Mouse (Mus musculus) gastrocnemius, postnatal 10 days (tissue): ENCODE results near the gene Haghl. TPM values are rescaled to one million over a fixed set of nuclear protein-coding genes. Genes with fewer than 3 reads are reported as not detected.

Experiments used
- DNase-seq: peaks from one replicate; pipeline ENCODE4 v3.0.0; 2021; ENCODE audit warnings: mixed read lengths
- long read RNA-seq, 2 experiments: library from polyadenylated mRNA; stranded (forward); transcript quantifications; one replicate each; pipeline ENCODE4 v2.0.0; 2021
- total RNA-seq, 2 experiments: library from RNA; stranded (reverse); gene quantifications; 2 replicates each; pipeline ENCODE4 v1.2.3; 2021

The Haghl gene
- 10 to 100 TPM; 16.8 to 22.2 TPM for total RNA-seq
- long read RNA-seq, experiment 1, transcript Haghl-201 (9 exons, 1,405 nt) = major isoform, 15 of 24 reads
- long read RNA-seq, experiment 1, partial matches to known transcripts = 2 of 24 reads
- long read RNA-seq, experiment 1, other reads (novel, unspliced or antisense) = 4 of 24 reads
- long read RNA-seq, experiment 2, transcript Haghl-201 (9 exons, 1,405 nt) = major isoform, 11 of 18 reads
- long read RNA-seq, experiment 2, partial matches to known transcripts = 0 of 18 reads
- long read RNA-seq, experiment 2, other reads (novel, unspliced or antisense) = 2 of 18 reads

DNA sequence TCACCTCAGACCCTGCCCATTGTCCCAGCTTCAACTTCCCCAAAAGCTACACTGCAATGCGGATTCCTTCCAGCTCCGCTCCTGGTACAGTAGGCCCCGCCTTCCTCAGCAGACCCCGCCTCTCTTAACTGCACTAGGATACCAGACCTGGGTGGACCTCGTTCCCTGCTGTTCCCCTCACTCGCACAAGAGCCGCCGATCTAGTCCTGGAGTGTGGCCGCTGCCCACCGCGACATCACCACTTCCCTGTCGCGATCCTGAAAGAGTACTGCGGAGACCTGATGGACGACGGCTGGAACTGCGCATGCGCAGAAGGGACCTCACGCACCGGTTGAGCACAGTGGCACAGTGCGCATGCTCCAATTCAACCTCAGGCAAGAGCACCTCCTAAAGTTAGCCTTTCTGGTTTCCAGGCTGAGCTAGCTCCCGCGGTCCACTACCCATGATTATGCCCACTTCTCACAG lies at the start of gene Haghl:
TSS of gene Haghl (minus strand) at position 393 of the 465 bp plus-strand sequence.
- DNase-seq = peak; percentile 97

DNA sequence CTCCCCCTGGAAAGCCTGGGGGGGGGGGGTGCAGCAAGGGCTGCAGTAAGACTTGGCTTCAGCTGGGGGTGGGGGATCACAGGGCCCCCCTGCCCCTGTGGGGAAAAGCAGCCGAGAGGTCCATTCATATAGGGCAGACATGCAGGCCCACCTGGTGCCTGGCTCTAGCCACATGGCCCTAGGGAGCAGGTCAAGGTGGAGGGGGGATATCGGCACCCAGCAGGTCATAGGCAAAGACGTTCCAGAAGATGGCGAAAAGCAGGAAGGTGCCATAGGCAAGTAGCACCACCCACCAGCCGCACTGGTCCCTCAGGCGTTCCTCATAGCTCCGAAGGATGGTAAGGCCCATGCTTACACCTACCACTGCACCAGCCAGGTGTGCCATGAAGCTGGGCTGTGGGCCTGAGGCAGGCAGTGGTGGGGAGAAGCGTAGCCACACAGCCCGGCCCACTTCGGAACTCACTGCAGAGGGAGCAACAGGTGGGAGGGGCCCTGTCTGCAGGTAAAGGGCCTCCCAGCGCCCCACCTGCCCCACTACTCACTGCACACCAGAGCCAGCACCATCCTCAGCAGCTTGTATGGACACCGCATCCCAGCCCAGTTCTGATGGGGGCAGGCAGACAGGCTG lies 49.2 kb upstream of the Haghl start:
- no peak for DNase-seq

DNA sequence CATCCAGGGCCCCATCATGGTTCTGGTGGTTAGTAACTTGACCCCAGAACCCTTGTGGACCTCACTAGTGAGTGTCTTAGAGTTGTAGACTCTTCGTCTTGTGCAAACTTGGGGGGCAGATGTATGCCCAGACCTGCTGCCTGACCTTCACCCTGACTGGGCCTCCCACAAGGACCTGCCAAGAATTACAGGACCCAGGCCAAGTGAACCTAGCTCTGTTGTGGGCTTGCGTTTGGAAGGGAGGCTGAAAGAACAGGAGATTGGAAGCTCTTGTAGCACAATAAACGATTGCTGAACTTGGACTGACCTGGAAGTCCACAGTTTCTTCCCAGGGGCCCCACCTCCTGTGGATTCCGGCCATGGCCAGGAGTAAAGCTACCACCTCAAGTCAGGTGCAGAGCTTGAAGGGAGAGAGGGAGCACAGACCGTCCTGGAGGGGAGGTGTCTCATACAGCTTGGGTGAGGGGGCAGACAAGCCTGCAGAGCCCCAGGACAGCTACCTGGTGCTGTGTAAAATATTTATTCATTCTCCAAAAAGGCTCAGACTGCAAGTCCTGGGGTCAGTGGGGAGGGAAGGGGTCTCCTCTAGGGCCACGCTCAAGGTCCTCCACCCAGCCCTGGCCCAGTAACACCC lies 48.6 kb upstream of the Haghl start:
- no peak for DNase-seq

DNA sequence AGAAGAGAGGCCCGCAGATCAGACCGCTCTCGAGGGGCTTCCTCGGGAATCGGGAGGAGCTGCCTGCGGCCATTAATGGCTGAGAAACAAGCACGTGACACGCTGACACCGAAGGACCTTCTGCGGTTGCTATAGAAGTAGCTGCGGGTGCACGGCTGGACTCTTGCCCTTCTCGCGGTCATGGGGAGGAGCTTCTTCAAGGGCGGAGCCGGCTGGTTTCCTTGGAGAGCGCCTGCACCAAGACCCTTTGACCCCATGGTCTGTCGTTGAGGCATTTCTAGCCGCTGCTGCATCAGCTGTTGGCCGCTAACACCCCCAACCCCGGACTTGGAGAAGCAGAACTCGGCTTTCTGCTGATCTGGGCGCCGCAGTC lies 47.8 kb upstream of the Haghl start, which contains the start of gene Stub1:
TSS of gene Stub1 (minus strand) at position 114 of the 373 bp plus-strand sequence.
- peak; percentile 93 for DNase-seq

DNA sequence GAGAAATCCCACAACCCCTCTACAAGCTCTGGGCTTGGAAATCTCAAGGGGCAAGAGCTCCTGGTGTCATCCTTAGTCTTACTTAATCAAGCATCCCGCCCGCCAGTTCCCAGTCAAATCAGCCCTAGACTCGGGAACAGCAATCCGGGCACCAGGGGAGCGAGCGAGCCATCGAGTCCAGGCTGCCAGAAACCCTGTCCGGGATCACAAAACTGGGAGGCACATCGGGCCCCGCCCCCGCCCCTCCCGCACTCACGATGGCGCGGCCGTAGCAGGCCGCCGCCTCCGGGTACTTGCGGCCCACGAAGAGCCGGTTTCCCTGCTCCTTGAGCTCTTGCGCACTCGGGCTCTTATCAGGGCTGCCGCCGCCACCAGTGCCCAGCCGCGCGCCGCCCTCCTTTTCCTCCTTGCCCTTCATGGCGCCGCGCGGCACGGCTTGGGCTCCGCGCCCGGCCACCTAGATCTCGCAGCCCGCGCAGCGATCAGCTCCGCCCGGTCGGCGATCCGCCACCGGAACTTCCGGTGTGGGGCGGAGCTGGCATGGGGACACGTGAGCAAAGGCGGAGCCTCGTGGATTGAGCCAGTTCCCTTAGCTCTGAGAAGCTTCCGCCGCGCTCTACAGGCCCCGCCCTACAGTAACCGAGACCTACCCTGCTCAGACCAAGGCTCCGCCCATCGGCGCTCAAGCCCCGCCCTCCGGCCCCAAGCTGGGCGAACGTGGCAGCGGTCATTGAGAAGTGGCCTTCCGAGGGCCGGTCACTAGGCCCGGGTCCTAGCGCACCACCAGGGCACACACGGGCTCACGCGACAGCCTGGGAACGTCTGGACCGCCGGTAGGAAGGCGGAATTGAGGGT lies 47.2 kb upstream of the Haghl start:
- peak; percentile 100 for DNase-seq

DNA sequence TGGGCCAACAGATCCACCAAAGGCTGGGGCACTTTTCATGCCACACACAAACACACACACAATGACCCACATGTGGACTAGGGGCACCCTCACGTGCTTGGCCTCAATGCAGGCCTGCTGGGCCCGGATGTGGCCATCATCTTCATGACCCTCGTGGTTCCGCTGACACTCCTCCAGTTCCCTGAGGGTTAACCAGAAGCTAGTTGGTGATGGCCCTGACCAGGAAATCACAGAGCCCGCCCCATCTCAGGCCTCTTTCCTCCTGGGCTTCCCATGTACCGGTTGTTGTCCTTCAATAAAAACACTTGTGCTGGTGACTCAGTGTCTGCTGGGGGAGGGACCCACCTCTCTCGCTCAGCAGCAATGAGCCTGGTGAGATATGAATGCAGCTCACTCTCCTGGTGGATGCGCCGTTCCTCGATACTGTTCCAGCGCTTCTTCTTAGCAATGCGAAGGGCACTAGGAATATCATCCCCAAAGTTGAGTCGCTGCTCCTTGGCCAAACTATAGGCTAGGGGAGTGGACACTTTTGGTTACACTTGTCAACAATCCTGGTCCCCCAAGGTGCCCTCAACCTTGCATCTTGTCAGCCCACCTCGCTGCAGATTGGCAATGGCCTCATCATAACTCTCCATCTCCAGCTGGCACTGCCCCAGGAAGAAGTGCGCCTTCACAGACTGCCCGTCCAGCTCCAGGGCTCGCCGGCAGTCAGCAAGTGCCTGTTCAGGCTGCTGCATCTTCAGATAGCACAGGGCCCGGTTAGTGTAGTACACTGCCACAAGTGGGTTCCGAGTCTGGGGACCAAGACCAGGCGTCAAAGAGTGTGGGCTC lies 46.2 kb upstream of the Haghl start:
- peak; percentile 48 for DNase-seq

DNA sequence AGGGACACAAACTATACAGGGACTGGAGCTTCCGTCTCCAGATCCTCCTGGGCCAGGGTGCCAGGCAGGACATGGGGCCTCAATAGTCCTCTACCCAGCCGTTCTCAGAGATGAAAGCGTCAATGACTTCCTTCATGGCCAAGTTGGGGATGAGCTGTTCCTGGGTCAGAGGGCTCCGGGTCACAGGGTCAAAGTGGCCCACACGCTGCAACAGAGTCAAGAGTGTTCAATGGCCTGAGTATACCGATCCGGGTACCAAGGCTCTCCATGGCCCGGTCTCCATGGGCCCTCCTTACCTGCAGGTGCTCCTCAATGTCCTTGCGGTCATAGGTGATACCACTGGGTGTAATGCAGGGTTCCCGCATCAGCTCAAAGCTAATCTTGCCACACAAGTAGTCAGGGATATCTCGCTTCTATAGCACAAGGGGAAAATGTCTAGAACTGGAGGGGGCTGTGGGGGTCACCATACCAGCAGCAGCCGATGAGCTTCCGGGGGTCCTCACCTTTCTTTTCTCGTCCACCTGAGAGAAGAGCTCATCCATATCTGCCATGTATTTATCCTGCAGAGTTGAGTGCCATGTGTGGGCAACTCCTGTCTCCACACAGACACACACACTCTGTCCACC lies 45.4 kb upstream of the Haghl start:
- no peak for DNase-seq

DNA sequence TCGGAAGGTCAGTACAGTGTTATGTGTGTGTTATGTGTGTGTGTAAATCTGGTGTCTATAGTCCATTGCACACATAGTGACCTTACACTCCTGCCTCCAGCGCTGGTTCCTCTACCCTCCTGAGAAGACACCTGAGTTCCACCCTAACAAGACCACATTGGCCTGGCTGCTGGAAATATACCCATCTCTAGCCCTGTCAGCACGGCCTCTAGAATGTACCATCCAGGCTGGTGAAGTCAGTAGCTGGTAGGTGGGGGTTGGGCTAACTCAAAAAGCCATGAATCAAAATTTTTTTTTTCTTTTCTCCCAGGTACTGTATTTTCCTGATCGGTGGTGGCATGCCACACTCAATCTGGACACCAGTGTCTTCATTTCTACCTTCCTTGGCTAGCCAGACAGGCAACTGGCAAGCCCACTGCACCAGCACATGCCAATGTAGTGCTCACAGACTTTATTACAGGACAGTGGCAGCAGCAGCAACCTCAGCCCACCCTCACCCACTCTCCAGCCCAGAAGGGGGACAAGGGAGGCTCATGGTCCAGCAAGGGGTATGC lies 44.8 kb upstream of the Haghl start:
- no peak for DNase-seq

DNA sequence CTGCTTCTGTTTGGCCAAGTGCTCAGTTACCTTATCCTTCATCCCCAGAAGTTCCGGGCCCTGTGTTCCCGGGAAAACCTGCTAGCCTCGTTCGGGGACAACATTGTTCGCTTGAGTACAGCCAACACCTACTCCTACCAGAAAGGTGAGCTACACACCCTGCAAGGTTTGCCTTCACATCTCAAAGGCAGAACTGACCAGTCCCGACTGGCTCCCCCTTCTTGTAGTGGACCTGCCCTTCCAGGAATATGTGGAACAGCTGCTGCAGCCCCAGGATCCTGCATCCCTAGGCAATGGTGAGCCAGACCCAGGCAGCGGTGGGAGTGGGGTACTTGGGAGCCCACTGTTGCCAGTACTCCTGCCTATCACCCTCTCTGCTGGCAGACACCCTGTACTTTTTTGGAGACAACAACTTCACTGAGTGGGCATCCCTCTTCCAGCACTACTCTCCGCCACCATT lies 44.1 kb upstream of the Haghl start:
- no peak for DNase-seq

DNA sequence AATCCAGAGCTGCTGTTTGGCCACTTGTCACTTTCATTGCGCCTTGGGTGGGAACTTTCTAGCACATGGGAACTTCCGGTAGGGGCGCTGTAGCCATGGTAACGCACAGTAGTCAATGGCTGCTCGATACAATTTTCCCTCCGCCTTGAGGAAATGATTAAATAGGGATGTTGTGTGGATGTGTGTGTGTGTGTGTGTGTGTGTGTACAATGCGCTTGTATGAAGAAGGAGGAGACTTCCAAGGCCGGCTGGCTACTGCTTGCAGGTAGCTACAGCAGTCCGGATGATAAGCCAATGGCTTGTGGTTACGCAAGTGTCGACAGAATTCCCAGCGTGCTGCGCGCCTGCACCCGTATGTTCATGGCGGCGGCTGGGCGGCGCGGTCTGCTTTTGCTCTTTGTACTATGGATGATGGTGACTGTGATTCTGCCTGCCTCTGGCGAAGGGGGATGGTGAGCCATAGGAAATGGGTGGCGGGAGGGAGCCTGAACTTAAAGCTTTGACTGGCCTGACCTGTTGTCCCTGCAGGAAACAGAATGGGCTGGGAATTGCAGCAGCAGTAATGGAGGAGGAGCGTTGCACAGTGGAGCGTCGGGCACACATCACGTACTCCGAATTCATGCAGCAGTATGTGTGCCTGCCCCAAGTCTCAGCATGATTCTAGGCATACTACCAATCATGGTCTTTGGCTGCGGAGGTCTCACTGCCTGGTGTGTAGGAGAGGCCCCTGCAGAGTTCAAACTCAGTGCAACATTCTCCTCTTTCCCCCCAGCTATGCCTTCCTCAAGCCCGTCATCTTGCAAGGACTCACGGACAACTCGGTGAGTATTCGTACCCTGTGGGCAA lies 43.5 kb upstream of the Haghl start, which contains the start of gene Jmjd8:
TSS of gene Jmjd8 (plus strand) at position 156 of the 846 bp plus-strand sequence.
- DNase-seq = peak; percentile 69

DNA sequence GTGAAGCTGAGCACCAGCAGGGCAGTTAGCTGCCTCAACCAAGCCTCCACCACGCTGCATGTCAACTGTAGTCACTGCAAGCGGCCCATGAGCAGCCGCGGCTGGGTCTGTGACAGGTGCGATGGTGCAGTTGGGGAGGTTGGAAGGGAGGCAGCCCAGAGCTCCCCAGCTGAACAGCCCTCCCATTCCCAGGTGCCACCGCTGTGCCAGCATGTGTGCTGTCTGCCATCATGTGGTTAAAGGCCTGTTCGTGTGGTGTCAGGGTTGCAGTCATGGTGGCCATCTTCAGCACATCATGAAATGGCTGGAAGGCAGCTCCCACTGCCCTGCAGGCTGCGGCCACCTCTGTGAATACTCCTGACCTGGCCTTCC lies 42.7 kb upstream of the Haghl start:
- no peak for DNase-seq

DNA sequence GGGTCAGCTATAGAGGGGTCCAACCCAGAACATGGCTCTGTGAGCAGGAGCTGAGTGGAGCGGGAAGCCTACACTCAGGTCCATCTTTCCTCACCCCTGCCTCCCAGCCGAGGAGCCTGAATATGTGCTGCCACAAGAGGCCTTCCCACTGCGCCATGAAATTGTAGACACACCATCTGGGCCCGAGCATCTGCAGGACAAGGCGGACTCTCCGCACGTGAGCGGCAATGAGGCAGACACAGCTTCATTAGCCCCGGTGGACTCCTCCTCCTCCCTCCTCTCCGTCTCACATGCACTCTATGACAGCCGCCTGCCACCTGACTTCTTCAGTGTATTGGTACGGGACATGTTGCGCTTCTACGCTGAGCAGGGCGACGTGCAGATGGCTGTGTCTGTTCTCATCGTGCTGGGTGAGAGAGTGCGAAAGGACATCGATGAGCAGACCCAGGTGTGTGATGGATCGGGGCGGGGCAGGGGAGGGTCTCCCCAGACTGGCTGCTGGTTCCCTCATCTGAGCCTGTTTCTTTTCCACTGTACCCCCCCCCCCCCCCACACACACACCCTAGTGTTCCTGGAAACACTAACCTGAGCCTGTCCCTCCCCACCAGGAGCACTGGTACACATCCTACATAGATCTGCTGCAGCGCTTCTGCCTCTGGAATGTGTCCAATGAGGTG lies 42.2 kb upstream of the Haghl start:
- DNase-seq = no peak

DNA sequence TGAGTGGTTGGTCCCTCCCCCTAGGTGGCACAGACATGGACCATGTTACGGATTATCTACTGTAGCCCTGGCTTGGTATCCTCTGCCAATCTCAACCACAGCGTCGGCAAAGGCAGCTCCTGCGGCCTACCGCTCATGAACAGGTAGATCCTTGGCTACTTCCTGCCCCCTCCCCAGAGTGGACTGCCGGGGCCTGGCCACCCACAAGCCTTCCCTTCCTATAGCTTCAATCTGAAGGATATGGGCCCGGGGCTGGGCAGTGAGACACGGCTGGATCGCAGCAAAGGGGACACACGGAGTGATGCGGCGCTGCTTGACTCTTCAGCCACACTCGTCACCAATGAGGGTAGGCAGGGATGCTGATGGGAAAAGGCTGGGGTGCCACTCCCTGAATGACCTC lies 41.5 kb upstream of the Haghl start:
- DNase-seq = no peak

DNA sequence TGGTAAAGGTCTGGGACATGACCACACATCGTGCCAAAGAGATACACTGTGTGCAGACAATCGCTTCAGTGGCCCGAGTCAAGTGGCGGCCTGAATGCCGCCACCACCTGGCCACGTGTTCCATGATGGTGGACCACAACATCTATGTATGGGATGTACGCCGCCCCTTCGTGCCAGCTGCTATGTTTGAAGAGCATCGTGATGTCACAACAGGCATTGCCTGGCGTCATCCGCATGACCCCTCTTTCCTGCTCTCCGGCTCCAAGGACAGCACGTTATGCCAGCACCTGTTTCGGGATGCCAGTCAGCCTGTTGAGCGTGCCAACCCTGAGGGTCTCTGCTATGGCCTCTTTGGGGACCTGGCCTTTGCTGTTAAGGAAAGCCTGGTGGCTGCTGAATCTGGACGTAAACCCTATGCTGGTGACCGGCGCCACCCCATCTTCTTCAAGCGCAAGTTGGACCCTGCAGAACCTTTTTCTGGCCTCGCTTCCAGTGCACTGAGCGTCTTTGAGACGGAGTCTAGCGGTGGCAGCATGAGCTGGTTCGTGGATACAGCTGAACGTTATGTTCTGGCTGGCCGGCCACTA lies 40.6 kb upstream of the Haghl start:
- DNase-seq = no peak

DNA sequence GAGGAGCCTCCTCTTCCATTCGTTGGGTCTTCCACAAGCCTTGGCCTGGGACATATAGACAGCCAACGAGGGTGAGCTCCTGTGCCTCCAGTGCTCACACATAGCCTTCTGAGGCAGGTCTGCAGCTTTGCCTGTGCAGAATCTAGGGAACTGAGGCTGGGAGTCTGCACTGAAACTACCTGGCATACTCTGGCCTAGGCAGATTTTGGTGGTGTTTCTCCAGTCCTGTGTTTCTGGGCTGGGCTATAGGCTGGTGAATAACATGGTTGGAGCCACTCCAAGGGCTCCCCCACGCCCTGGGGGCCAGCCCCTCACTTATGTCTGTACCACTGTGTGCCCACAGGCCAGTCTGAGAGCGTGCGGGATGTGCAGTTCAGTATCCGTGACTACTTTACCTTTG lies 39.8 kb upstream of the Haghl start:
- no peak for DNase-seq

DNA sequence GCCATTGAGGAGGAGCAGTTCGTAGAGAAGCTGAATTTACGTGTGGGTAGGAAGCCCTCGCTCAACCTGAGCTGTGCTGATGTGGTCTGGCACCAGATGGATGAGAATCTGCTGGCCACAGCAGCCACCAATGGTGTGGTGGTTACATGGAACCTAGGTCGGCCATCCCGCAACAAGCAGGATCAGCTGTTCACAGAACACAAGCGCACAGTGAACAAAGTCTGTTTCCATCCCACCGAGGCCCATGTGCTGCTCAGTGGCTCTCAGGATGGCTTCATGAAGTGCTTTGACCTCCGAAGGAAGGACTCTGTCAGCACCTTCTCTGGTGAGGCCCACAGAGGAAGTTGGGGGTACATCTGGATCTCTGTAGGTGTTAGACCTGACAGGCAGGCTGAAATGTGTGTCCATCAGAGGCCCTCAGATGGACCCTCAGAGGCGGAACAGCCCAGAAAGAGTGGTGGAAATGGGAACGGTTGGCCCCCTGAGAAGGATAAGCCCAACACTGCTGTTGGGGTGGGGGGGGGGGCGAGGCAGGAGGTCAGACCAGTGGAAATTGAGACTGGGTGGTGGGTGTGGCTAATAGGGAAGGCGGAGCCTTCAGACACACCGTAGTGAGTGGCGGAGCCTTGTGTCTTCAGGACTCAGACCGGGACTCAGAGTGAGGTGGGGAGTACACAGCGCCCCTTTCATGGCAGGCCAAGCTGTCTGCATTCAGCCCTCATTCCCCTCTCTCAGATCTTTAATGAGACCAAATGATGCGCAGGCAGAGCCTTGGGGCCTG lies 39.1 kb upstream of the Haghl start:
- no peak for DNase-seq

DNA sequence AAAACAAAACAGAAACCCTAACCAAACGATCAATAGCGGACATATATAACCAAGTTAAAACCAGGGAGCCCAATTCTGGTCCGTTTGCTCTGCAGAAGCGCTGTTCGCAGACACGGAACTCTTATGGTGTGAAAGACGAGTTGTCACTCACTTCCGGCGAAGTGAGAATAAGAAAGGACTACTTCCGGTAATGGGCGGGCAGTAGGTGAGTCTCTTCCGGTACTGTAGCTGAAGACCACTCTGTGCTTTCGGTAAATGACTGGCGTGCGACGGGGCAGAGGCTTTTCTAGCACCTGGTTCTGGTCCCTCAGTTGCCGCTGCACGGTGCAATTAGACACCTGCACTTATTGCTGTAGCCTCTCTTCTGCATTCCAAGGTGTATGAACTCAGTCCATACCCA lies 38.0 kb upstream of the Haghl start, which contains the start of gene Wdr24:
TSS of gene Wdr24 (plus strand) at position 176 of the 400 bp plus-strand sequence.
- no peak for DNase-seq
